Mouse (Mus musculus) liver, embryonic 14.5 days (tissue): ENCODE data around the gene Brsk1. TPM values are rescaled to one million over a fixed set of nuclear protein-coding genes. Genes with fewer than 3 reads are reported as not detected.
A peak's percentile ranks its signal among the peaks of the same experiment; 100 is the strongest.

Experiments used
- ATAC-seq: fragments of 200-750 bp; cut with Nextera tagmentation; 2 replicates; pipeline ENCODE4 v1.8.0; 2017; ENCODE audit warnings: moderate number of reproducible peaks, mild to moderate bottlenecking, moderate library complexity; ENCODE audit not compliant: insufficient read depth
- DNase-seq, 3 experiments: peaks; one replicate each; pipeline ENCODE4 v3.0.0-alpha.2; 2012 to 2013; ENCODE audit warnings: low read depth in 3 of 3, low spot score in 3 of 3
- H3K27ac ChIP-seq: fragments of 300-500 bp; sonication (generic); 2 replicates; pipeline ENCODE4 v1.5.1; 2014; ENCODE audit warnings: moderate library complexity, mild to moderate bottlenecking, control low read depth, inconsistent platforms
- H3K27me3 ChIP-seq: fragments of 300-500 bp; sonication (generic); 2 replicates; pipeline ENCODE4 v1.6.1; 2014; ENCODE audit warnings: mild to moderate bottlenecking, low read length, moderate library complexity; ENCODE audit not compliant: control insufficient read depth, insufficient read depth
- H3K36me3 ChIP-seq: fragments of 300-500 bp; sonication (generic); replicated peaks from 2 replicates; pipeline ENCODE4 v1.6.1; 2014; ENCODE audit warnings: low read depth; ENCODE audit not compliant: control insufficient read depth, insufficient read depth
- H3K4me1 ChIP-seq, 2 experiments: fragments of 200-500 bp in 1 of 2; fragments of 300-500 bp in 1 of 2; sonication (generic) in 1 of 2; replicated peaks; 2 replicates each; pipeline ENCODE4 v1.6.1; 2012 to 2014; ENCODE audit warnings: antibody characterized with exemption in 1 of 2, inconsistent platforms in 1 of 2, low read length in 1 of 2; ENCODE audit not compliant: control insufficient read depth in 2 of 2, insufficient read depth in 2 of 2
- H3K4me2 ChIP-seq: fragments of 300-500 bp; sonication (generic); 2 replicates; pipeline ENCODE4 v1.6.1; 2014; ENCODE audit warnings: low read depth, mild to moderate bottlenecking, control low read depth, moderate library complexity
- H3K4me3 ChIP-seq, 2 experiments: fragments of 200-500 bp in 1 of 2; fragments of 300-500 bp in 1 of 2; sonication (generic) in 1 of 2; 2 replicates each; pipeline ENCODE4 v1.5.1; 2012 to 2014; ENCODE audit warnings: low read depth in 2 of 2, low read length in 2 of 2, mild to moderate bottlenecking in 2 of 2, control low read depth in 1 of 2, inconsistent platforms in 1 of 2, moderate library complexity in 1 of 2; ENCODE audit not compliant: insufficient read depth in 1 of 2
- H3K9ac ChIP-seq: fragments of 300-500 bp; sonication (generic); replicated peaks from 2 replicates; pipeline ENCODE4 v1.6.1; 2014; ENCODE audit warnings: mild to moderate bottlenecking, control low read depth, moderate library complexity
- H3K9me3 ChIP-seq: fragments of 300-500 bp; sonication (generic); 2 replicates; pipeline ENCODE4 v1.6.1; 2016; ENCODE audit warnings: low read length, mixed read lengths; ENCODE audit not compliant: control insufficient read depth
- CTCF ChIP-seq: IDR thresholded peaks from 2 replicates; pipeline ENCODE4 v1.5.1; 2016; ENCODE audit warnings: antibody characterized with exemption, low read depth, control low read depth
- EP300 ChIP-seq: IDR thresholded peaks from 2 replicates; pipeline ENCODE4 v1.6.1; 2016; ENCODE audit warnings: antibody characterized with exemption, low read depth
- WGBS: fragments of 180-500 bp; shearing (Covaris S2); extraction: QIAGEN DNeasy Blood & Tissue Kit; methylation state at CpG from one replicate; pipeline ENCODE4 v1.1.7; 2014; ENCODE audit not compliant: insufficient replicate concordance; 5-methylcytosine and 5-hydroxymethylcytosine counted together
- polyA plus RNA-seq, 2 experiments: library from polyadenylated mRNA; depleted of rRNA in 1 of 2; stranded (reverse) in 1 of 2; unstranded in 1 of 2; fragments of >200 nt; fragmentation: Nextera tagmentation in 1 of 2; extraction: Ambion mirVana in 1 of 2; gene quantifications; 2 replicates each; pipeline versions ENCODE4 v1.2.1 to v1.2.3; 2012 to 2014

Gene Brsk1
- 0.39 and 0.54 TPM in 2 replicates for polyA plus RNA-seq (2012; rRNA removed)
- not detected in 2 replicates for polyA plus RNA-seq (2014; fragmentation: Nextera tagmentation; extraction: Ambion mirVana)

DNA sequence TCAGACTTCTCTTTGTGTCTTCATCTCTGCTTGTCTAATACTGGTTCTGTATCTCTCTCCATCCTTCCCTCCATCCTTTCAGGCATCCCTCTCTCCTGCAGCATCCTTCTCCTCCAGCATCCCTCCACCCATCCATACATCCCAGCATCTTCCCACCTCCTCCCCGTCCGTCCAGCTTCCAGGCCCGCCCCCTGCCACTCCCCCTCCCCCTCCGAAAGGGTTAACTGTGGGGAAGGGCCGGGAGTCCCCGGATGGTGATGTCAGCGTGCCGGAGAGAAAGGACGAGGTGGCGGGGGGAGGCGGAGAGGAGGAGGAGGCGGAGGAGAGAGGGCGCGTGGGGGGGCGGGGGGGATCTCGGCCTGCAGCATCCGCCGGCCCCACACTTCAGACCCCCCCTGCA is at the start of gene Brsk1:
Gene Brsk1, plus strand, starts transcription at position 218 of the 400 bp plus-strand sequence.
- no peak for DNase-seq
- no peak for ATAC-seq
- Histone ChIP-seq H3K36me3 (no peaks in the 10 kb centered on the region), H3K4me2 (peak within 1 kb of the TSS; percentile 57), H3K27ac (no peak within 1 kb of the TSS), H3K27me3 (peaks cover 18% of the 10 kb centered on the region), H3K9ac (peak within 1 kb of the TSS; percentile 34; the same call in 1 of the 2 replicates), H3K9me3 (no peaks in the 10 kb centered on the region), H3K4me1 (peaks cover under 1% of the 10 kb centered on the region in 2 experiments; a peak in 3 of 4 replicates), H3K4me3 (peak within 1 kb of the TSS; percentile 25 to 48; a peak in 3 of 4 replicates)
- TF ChIP-seq EP300 (no peak), CTCF (no peak)
- WGBS, result 8% methylated on average over 8 of the region's 18 CpGs

DNA sequence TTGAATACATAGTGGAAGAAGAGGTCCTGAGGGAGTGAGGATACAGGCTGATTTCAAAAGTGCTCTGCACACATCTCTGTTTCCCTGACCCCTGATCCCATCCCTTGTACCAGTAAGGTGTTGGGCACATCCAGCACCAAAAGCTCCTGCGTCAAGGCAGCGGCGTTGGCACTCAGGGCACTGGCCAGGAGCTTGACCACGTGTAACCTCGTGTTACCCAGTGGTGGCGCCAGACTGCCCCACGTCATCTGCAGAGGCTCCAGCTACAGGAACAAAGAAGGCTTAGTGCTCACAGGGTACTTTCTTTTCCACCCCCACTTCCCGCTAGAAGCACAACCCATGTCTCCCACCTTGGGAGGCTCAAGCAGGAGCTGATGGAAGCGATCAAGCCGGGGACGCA is 49.2 kb upstream of the Brsk1 start:
- no peak for DNase-seq
- Histone ChIP-seq H3K9me3 (no peaks in the 10 kb centered on the region), H3K4me3 (no peak overlapping the region), H3K4me2 (no peak overlapping the region), H3K4me1 (peaks cover 0 to 7% of the 10 kb centered on the region in 2 experiments; a peak in 1 of 4 replicates), H3K27me3 (no peaks in the 10 kb centered on the region), H3K9ac (no peak overlapping the region), H3K27ac (no peak overlapping the region), H3K36me3 (peaks cover 77% of the 10 kb centered on the region)
- ATAC-seq, result no peak
- no peak for TF ChIP-seq EP300
- TF ChIP-seq CTCF, result peak; percentile 52
- 86% methylated on average over 11 of the region's 11 CpGs for WGBS

DNA sequence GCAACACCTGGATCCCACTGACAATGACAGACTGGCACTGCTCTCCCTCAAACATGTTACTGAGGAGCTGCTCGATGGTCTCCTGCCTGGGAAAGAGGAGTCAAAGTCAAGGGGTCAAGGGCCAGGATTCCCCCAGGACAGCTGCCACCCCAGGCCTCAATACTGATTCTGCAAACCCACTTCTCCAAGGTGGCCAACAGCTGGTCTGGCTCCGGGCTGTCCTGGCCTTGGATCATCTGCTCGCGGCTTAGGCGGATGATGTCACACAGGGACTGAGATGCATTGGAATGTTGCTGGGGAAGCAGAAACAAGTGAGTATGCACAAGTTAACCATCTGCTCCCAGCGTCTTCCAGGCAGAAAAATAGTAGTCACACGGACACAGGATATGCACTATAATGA is 48.4 kb upstream of the Brsk1 start:
- TF ChIP-seq EP300 (no peak), CTCF (no peak)
- DNase-seq (no peak), ATAC-seq (no peak)
- H3K4me3 ChIP-seq, result no peak overlapping the region
- H3K4me1 ChIP-seq, result peaks cover 0 to 9% of the 10 kb centered on the region in 2 experiments; a peak in 1 of 4 replicates
- H3K9me3 ChIP-seq, result no peaks in the 10 kb centered on the region
- H3K9ac ChIP-seq, result no peak overlapping the region
- H3K27ac ChIP-seq, result no peak overlapping the region
- 90% methylated on average over 7 of the region's 7 CpGs for WGBS
- H3K27me3 ChIP-seq, result no peaks in the 10 kb centered on the region
- no peak overlapping the region for H3K4me2 ChIP-seq
- peaks cover 79% of the 10 kb centered on the region for H3K36me3 ChIP-seq

- Histone ChIP-seq H3K9ac (no peak overlapping the region), H3K9me3 (no peaks in the 10 kb centered on the region), H3K27ac (no peak overlapping the region), H3K4me3 (no peak overlapping the region), H3K36me3 (peaks cover 73% of the 10 kb centered on the region), H3K4me2 (no peak overlapping the region), H3K27me3 (no peaks in the 10 kb centered on the region), H3K4me1 (peaks cover 0 to 15% of the 10 kb centered on the region in 2 experiments; a peak in 2 of 4 replicates)
- TF ChIP-seq CTCF, result no peak
- 35% methylated on average over 6 of the region's 6 CpGs for WGBS
- DNase-seq (no peak), ATAC-seq (peak; percentile 44)
Measured at GRCm38 (mm10) chr7:4643225-4643624, 47.2 kb upstream of the Brsk1 start.

DNA sequence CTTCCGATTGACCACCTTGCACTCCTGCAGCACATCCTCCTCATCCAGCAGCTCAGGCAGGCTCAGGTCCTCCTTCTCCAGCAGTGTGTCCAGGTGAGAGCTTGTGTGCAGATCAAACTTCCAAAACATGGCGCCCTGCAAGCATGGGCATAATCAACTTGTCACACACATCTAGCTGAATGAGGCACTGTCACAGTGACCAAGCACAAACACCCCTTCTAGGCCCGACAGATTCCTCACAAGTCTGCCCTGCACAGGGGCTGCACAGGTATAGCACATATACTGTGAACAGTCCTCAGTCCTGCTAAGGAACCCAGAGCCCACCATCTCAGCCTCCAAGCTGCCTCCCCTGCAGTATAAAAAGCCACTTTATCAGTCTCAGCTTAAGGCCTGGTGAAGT is 43.6 kb upstream of the Brsk1 start:
- TF ChIP-seq EP300 (no peak), CTCF (no peak)
- Histone ChIP-seq H3K36me3 (peaks cover 47% of the 10 kb centered on the region), H3K27ac (no peak overlapping the region), H3K4me2 (no peak overlapping the region), H3K9ac (no peak overlapping the region), H3K4me1 (peaks cover 0 to 20% of the 10 kb centered on the region in 2 experiments; a peak in 2 of 4 replicates), H3K27me3 (no peaks in the 10 kb centered on the region), H3K4me3 (no peak overlapping the region), H3K9me3 (no peaks in the 10 kb centered on the region)
- WGBS, result 76% methylated on average over 3 of the region's 3 CpGs
- 0 out of 2 replicates have a peak, but pooled peaks have one; percentile 16 for ATAC-seq
- no peak for DNase-seq
